Mouse (Mus musculus) natural killer cell, adult 2 months (primary cell): ENCODE results near the gene Gadl1.

Source experiments
- DNase-seq, 2 experiments: peaks; one replicate each; pipeline ENCODE4 v3.0.0; 2022; ENCODE audit warnings: low spot score in 2 of 2

Gadl1 gene

DNA sequence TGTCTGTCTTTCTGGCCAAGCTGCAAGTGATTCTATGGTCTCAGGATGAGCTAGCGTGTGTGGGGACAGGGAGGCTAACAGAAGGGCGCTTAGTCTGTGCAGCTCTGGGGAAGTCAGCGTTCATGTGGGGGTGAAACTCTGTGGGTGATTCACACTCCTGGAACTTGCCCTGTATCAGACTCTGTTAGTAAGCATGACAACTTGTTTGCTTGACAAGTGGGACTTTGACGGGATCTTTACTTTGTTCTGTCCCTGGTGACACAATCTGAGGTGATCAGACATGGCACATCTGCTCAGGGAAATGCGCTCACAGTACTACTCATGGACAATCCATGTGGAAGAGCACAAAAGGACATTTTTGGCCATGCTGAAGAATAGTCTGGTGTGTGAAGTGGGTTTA, 178.0 kb downstream of the Gadl1 start:
- no peak for DNase-seq

DNA sequence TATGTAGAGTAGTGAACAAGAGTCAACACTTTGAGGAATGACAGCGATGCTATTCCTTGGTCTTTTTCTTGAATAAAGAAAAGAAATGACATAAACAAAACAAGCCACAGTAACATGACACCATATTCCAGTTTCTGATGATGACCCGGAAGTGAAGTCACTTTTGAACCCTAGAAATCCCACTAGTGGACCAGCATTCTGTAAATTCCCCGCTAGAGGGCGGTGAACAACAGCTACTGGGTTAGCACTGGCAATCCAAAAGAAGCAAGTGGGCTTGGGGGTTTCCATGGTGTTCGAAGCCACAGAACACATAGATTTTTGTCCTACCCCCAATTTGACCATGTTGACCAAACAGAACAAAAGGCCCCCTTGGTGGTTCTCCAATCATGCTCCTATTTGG, 178.6 kb downstream of the Gadl1 start:
- DNase-seq: peak; percentile 70 to 77

DNA sequence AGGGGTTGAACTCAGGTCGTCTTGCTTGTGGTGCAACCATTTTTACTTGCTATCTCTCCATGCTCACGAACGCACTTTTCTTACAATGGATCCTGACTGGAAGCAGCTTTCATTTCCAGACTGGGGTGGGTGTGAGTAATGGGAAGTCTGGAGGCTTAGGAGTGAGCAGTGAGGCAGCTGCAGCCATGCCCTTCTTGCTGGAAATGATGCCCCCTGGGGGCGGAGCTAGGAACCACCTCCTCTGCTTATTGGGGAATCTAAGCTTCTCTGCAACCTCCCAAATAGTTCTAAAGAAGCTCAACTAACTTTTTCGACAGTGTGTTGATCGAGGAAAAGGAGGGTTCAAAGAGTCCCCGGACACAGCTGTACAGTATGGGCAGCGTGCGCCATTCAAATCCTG, 179.7 kb downstream of the Gadl1 start:
- peak in 1 of 2 experiments; percentile 26 for DNase-seq

DNA sequence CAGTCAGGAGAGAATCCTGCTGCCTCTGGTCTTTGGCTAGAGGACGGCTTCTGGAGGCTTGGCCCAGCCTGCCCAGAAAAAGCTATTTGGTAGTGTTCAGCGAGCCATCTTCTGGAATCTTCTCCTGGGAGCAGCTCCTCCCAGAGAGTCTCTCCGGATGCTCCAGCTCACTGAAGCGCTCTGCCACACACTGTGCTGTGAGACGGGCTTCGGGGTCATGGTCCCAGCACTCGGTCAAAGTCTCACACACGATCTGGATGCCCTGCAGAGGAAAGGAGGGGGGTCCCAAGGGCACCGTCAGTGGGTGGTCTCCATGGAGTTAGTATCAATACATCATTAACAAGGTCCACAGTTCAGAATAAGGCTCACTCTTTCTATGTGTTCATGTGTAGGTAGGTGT, 181.0 kb downstream of the Gadl1 start:
- DNase-seq: no peak

DNA sequence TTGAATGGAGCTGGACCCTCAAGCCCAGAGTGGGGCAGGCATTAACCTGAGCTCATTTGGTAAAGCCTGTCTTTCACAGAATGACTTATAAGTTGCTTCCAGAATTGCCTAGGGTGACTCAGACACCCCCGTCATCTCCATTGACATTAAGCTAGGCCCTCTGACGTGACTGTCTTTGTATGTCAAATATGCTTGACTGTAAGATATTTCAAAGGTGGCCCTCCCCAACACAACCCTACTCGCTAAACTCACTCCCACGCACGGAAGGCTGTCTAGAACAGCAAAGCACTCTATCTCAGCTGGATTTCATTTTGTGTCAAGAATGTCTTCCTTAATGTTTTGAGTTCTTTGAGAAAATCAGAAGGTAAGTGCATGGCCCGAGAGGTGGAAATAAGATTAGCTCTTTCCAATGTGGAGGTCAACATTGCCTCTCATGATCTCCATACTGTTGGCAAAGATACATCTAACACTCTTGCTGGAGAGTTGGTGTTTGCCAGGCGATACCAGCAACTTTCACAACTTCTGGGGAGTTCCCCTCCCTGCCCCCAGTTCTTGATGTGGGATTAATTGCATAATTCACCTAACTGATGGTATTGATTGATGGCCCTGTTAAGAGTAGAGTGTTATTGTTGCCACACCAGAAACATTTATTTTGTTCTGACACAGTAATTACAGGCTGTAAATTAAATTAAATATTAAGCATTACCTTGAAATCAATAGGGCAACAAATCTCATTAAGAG, 182.0 kb downstream of the Gadl1 start:
- DNase-seq: no peak

DNA sequence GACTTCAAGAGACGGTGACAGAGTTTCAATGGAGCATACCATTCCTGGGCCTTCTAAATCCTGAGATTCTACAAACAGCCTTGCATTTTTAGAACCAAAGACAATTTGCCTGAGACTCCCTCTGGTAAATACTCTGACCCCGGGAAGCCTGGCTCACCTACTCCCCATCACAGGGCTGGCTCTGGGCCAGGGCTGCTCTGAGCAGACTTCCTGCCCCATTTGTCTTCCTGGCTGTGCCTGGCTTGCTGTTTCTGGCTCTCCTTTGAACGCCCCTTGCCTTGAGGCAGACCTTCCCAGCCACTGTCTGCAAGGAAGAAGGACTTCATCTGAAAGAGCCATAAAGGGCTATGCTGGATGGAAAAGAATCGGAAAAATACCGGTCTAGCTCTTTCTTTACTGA, 182.7 kb downstream of the Gadl1 start:
- no peak for DNase-seq

DNA sequence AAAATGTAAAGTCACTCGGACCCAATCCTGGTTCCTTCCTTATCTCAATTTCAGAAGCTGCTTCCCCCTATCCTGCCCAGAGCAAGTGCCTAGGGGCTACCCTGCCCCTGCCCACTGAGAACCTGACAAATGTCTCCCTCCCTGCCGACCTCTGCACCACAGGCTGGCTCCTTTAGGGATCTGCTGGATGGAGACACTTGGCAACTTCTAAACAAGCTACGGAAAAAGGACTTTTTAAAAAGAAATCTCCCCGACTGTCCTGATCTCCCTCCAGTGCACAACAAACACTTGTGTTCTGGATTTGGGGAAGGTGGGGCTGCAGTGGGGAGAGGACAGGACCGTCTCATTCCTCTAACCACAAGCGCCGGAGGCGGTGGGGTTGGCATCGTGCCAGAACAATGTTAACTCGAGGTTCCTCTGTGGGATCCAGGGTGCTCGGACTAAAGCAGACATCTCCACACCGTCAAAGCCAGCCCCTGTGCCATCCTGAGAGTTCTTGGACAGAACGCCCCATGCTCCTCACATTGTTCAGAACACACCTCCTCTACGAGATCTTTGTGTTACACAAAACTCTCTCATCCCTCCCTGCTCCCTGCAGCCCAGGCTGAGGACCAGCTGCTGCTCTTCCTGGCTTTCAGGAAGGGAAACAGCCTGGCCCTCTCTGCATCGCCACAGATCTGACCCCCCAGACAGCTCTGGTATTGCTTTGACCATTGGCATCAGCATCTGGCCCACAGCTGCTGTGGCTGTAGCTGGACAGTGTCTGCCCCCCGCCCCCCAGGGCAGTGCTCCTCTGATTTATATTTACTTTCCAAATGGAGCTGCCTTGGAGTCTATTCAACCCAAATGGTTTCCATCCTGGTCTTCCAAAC, 189.7 kb downstream of the Gadl1 start:
- no peak for DNase-seq

DNA sequence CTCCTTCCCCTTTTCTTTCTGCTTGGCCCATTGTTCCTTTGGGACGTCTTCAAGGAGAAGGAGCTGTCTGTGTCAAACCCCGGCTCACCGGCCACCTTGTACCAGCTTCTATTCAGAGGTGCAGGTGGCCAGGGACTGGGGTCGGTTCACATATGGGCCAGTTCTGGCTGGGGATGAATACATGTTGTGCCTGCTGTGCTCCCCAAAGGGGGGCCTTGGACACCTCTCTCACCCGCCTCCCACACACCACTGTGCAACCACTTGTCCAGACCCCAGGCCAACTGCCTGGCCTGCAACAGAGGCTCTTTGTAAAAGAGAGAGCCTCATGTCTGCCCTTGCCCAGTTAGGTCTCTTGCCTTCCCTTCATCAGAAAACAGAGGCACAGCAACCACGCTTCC, 190.3 kb downstream of the Gadl1 start:
- DNase-seq: no peak

DNA sequence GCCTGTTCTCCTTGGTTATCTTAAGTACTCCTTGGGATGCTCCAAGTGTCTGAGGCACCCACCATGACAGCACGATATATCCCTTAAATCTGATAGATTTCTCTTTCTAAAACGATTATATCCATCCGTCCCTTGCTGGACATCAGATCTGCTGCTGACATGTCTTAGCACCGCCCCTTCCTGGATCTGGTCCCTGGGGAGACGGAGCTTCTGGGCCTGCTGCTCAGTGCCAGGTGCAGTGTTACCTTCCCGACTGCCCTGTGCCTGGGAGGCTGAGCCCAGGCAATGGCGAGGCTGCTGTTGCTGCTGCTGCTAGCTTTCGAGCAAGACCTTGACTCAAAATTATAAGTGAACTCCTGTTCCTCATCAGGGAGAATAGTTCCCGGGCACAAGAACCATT, 190.8 kb downstream of the Gadl1 start:
- DNase-seq: no peak

DNA sequence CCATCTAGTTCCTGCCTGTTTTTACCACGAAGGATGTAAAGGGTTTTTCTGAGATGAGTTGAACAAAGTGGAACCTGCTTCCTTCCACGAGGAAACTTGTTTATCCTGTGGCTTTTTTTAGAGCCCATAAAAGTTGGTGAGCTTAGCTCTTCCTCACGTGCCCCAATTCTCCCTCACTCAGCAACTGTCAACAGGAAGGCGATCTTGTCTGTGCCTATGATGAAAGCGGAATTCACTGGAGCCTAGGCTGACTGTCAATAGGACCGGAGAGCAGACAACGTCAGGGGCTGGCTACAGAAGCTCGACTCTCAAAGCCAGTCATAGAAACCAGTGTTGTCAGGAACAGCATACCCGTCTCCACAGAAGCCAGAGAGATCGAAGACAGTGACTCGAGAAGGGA, 192.6 kb downstream of the Gadl1 start:
- no peak for DNase-seq

DNA sequence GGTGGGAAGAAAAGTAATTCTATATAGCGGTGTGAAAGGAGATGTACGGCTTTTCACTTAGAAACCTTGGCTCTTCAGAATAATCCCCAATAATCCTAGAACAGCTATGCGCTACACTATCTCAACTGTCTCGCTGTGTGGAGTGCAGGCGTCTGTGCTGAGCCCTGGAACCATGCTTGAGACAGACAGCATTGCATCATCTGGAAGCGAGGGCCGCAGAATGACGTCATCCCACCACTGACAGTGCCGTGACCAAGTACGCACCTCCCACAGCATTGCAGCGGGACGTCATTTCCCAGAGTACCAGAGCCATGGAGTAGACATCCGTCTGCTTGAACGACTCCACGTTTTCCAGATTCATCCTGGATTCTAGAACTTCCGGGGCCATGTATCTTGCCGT, 195.5 kb downstream of the Gadl1 start:
- DNase-seq: no peak

DNA sequence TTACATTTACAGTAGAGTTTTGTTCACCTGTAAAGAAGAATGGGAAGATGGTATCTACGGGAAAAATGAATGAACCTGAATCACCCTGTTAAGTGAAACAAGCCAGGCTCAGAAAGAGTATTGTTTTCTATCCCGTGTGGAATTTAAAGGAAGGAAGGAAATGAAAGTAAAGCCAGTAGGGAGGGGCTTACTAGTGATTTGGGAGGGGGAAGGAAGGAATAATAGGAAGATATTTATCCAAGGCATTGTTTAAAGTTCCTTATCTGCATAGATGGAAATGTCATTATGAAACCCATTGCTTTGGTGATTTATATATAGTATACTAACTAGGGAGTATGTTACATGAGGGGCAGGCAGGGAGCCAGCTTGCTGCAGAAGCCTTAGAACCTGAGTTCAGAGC, 199.5 kb downstream of the Gadl1 start:
- DNase-seq: no peak

DNA sequence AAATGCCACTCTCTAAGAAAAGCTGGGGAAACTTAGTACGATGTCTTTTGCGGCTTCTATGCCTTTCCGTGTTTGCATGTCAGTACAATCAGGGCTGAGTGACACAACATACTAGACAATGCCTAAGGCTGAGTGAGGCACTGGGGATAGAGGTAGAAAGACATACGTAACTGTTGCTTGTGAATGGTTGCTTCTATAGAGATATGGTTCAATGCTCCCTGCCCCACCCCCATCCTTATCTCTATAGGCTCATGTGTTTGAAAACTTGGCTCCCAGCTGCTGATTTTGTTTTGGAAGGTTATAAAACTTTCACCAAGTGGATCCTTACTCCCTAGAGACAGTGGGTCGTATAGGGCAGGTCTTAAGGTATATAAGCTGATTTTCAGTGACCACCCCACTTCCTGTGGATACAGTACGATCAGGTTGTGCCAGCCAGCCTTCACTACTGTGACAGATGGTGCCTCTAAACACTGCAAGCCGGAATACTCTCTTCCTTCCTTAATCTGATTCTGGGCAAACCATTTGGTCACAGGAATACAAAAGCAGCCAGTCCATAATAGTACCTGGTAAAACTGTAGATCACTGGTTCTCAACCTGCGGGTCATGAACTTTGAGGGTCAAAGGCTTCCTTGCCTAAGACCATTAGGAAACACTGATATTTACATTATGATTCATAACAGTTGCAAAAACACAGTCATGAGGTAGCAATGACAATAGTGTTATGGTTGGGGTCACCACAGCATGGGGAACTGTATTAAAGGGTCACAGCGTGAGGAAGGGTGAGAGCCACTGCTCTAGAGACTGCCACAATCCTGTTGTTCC, 202.1 kb downstream of the Gadl1 start:
- no peak for DNase-seq

DNA sequence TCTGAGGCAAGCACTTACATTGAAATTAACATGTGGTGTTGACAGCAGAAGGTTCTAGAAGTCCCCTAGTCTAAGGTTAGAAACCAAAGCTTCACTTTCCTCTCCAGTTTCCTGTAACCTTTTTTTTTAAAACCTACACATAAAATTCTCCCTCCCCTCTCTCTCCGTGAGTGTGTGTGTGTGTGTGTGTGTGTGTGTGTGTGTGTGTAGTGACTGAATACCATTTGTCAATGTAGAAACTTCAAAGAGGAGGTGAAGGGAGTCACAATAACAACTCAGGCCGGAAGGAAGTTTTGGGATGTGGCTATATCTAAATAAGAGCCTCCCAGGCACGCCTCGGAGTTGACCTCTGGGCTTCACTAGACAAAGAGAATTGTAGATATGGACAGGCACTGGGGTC, 205.1 kb downstream of the Gadl1 start:
- DNase-seq: peak; percentile 59 to 73

DNA sequence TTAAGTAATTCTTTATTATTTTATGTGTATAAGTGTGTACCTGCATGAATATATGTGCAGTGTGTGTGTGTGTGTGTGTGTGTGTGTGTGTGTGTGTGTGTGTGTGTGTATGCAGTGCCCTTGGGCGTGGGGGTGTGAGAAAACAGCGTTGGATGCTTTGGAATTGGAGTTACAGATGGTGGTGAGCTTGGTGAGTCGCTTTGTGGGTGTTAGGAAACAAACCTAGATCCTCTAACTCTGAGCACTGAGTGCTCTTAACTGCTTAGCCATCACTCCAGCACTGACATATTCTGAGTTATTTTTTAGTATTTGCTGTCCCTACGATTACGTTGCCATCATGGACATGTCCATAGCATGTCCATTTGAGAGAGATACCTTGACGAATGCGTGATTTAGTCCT, 206.6 kb downstream of the Gadl1 start:
- DNase-seq: no peak

DNA sequence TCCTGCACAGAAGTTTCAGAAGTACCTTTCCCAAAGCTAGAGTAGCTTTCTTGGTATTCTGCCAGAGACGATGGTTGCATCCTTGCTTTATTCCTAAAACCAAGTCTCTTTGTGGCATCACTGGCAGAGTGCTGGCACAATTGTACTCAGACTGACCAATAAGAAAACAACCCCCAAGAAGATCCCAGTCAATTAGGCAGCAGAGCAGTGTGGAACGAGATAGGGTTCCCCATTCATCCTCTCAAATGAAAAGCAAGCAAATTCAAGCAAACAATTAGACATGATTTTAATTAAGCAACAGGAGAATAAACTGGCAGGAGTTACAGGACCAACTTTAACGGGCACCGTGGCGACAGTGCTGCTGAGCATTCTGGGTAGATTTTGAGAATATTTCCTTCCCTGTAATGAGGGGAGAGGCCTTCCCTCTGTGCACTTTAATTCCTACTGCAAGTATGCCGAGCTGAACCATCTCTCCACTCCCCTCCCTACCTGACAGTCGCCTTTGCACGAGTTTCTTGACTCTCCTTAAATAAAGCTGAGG, 209.1 kb downstream of the Gadl1 start:
- DNase-seq: no peak

DNA sequence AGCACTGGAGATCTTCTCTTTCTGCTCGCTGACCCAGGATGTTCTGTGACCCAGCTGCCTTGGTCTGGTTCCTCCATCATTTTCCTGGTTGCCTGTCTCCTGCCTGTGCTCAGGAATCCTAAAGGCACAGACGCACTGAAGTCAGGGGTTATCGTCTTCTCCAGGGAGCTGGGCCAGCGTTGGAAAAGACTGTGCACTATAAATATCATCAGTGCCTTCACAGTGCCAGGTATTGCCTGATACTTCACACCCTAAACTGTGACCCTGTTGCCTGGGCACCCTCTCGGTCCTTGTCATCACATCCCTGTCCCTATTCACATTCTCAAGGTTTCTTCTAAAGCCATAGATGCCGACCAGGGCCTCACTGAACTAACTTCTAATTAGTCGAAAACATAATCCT, 210.7 kb downstream of the Gadl1 start:
- DNase-seq: no peak

DNA sequence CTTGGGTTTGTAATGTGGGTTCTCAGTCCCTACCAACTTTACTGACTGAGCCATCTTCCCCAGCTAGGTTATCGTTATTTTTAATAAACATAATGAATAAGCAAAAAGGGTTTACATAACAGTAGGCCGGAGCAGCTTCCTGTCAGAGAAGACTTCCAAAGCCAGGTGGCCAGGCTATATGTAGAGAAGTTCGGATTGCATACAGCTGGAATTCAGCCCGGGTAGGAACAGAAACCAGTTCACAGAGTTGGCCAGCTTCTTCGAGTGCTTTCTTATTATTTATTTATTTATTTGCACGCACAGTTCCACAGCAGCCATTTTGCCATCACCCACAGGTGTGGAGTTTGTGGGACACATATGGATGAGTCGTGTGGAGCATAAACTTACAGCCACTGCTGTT, 212.2 kb downstream of the Gadl1 start:
- no peak for DNase-seq

DNA sequence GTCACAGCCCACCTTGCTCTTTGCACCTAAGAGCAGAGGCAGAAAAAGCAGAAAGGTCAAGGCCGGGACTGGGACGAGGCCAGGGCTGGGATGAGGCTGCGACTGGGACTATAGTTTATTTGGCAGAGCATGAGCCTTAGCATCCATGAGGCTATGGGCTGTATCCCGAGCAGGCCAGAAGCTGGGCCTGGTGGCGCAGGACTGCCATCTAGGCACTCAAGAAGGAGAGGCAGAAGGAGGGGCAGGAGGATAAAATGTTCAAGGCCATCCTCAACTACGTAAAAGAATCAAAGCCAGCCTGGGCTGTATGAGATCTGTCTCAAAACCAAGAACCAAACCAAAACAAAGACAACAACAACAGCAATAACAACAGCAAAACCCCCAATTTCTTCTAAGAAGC, 213.3 kb downstream of the Gadl1 start:
- no peak for DNase-seq

DNA sequence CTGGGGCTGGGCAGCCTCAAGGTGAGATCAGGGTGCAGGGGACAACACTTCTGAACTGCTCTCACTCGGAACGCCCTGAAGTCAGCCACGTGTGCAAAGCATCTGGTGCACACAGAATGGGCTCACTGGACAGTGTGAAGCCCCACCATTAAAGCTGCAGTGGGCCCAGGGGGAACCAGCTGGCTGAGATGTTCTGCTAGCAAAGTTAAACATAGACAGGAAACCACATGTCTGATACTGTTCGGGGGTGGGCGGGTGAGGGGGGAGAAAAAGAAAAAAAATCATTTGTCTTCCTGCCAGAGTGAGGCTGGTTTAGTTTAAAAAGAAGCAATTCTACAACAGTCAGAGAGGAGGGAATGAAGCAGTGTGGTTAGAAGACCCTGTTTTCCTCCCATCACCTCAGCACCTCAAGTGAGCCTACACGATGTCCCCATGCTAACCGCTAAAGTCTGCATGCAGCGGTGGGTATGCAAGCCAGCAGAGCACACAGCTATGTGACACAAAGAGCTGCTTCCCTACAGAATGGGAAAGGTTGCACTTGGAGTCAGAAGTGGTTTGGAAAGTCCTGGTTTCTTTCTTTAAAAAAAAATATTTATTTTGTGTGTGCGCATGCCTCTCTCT, 213.8 kb downstream of the Gadl1 start:
- peak; percentile 68 to 74 for DNase-seq
